Comparison of ENCODE assay signal across 9 mouse cellular contexts in the genomic region with DNA sequence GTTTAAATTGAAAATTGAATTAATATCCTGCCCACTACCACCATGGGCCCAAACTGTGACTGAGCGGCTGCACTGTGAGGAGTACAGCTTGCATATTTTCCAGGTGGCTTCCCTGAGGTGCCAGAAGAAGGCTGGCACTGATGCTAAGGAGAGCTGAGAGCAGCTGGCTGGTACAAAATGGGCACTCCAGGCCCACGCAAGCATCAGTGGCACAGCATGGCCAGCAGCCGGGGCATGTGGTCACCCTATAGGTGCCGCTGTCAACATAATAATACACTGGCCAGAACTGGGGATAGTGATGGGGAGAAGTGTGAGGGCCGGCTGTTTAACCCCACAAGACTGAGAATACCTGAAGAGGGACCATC.
DNase-seq lines count a peak whose midpoint lies in the region; ATAC-seq lines count a peak whose summit lies in the region.
"Had no signal": no experiment of that assay in that cellular context is flagged by ENCODE, and none has a peak within 500 bp of the region (broad histone marks: within the 10 kb centered on the region; RNA-seq: fewer than 3 reads in every experiment).

No protein-coding gene starts in this region.

- intact Hi-C loops in left cerebral cortex, postnatal 36 days (cut with DNase I): no loop called here
- intact Hi-C loops in left cerebral cortex, postnatal 14 days (cut with DNase I): no loop called here

- no peak overlapping the region for H3K4me3 ChIP-seq in hindbrain, embryonic 11.5 days (ENCODE audit: low read depth, low read length)
- H3K4me3 ChIP-seq in neural tube, embryonic 12.5 days: no peak overlapping the region
- no peak overlapping the region for H3K4me3 ChIP-seq in heart, embryonic 10.5 days

- H3K27me3 ChIP-seq in hindbrain, embryonic 11.5 days (ENCODE audit: control insufficient read depth, insufficient read depth, low read length): no peaks in the 10 kb centered on the region
- H3K27me3 ChIP-seq in neural tube, embryonic 12.5 days (replicated peaks): no peaks in the 10 kb centered on the region
- no peaks in the 10 kb centered on the region for H3K27me3 ChIP-seq in heart, embryonic 10.5 days (ENCODE audit: insufficient read depth, poor library complexity, severe bottlenecking)

- H3K4me2 ChIP-seq in hindbrain, embryonic 11.5 days (replicated peaks; ENCODE audit: low read depth, low read length): no peak overlapping the region
- peak overlapping the region; percentile 50 for H3K4me2 ChIP-seq in neural tube, embryonic 12.5 days (replicated peaks)

- DNase-seq in left cerebral cortex, postnatal 36 days (ENCODE audit: low spot score in 2 of 2): peak; percentile 44 to 54
- no peak for DNase-seq in left cerebral cortex, postnatal 14 days (ENCODE audit: low spot score in 2 of 2)
- peak; percentile 51 for DNase-seq in cerebellum, adult 9-11 months
- no peak for DNase-seq in hindbrain, embryonic 11.5 days (ENCODE audit: low spot score)
- DNase-seq in adipocyte (ENCODE audit: low spot score): no peak
- DNase-seq in heart, embryonic 10.5 days (ENCODE audit: low spot score): no peak
- DNase-seq: thymus, adult 18-20 months had no signal

- peak overlapping the region; percentile 81 for H3K27ac ChIP-seq in hindbrain, embryonic 11.5 days (ENCODE audit: low read depth, low read length)
- H3K27ac ChIP-seq in neural tube, embryonic 12.5 days: peak overlapping the region; percentile 74; the same call in 1 of the 2 replicates
- H3K27ac ChIP-seq in heart, embryonic 10.5 days: no peak overlapping the region

- no peaks in the 10 kb centered on the region for H3K9me3 ChIP-seq in hindbrain, embryonic 11.5 days (ENCODE audit: control insufficient read depth, low read length)
- H3K9me3 ChIP-seq in neural tube, embryonic 12.5 days: no peaks in the 10 kb centered on the region
- H3K9me3 ChIP-seq in heart, embryonic 10.5 days: no peaks in the 10 kb centered on the region

- WGBS in hindbrain, embryonic 11.5 days: 79% methylated on average over 5 of the region's 5 CpGs
- WGBS in neural tube, embryonic 12.5 days: 68% methylated on average over 5 of the region's 5 CpGs
- WGBS in heart, embryonic 10.5 days: 84% methylated on average over 5 of the region's 5 CpGs

- no peaks in the 10 kb centered on the region for H3K36me3 ChIP-seq in hindbrain, embryonic 11.5 days (ENCODE audit: control insufficient read depth, insufficient read depth, low read length)
- H3K36me3 ChIP-seq in neural tube, embryonic 12.5 days: no peaks in the 10 kb centered on the region
- H3K36me3 ChIP-seq in heart, embryonic 10.5 days: no peaks in the 10 kb centered on the region

- H3K4me1 ChIP-seq in hindbrain, embryonic 11.5 days (replicated peaks; ENCODE audit: control insufficient read depth, insufficient read depth, low read length): peaks cover 8% of the 10 kb centered on the region
- peaks cover 64% of the 10 kb centered on the region for H3K4me1 ChIP-seq in neural tube, embryonic 12.5 days
- peaks cover 25% of the 10 kb centered on the region for H3K4me1 ChIP-seq in heart, embryonic 10.5 days

- no peak overlapping the region for H3K9ac ChIP-seq in hindbrain, embryonic 11.5 days (ENCODE audit: low read depth, low read length)
- H3K9ac ChIP-seq in neural tube, embryonic 12.5 days: no peak overlapping the region; the same call in 1 of the 2 replicates

- ATAC-seq in hindbrain, embryonic 11.5 days (ENCODE audit: low FRiP score): peak; percentile 17; the same call in 1 of the 2 replicates
- no peak; the same call in 1 of the 2 replicates for ATAC-seq in neural tube, embryonic 12.5 days (ENCODE audit: low FRiP score, low read depth)
- ATAC-seq: activated CD4-positive, CD25-positive, alpha-beta regulatory T cell, adult 4 months had no signal

Comparison
In these comparisons a context has a peak if more than half of its experiments do, and no peak if none do; other contexts are left out.
1. DNase-seq: peak in left cerebral cortex, postnatal 36 days (2 of 2) and cerebellum, adult 9-11 months (single experiment); none in left cerebral cortex, postnatal 14 days (0 of 2), hindbrain, embryonic 11.5 days (single experiment), adipocyte (single experiment) and heart, embryonic 10.5 days (single experiment).